8 mouse cellular contexts compared by ENCODE assay signal in the genomic region with DNA sequence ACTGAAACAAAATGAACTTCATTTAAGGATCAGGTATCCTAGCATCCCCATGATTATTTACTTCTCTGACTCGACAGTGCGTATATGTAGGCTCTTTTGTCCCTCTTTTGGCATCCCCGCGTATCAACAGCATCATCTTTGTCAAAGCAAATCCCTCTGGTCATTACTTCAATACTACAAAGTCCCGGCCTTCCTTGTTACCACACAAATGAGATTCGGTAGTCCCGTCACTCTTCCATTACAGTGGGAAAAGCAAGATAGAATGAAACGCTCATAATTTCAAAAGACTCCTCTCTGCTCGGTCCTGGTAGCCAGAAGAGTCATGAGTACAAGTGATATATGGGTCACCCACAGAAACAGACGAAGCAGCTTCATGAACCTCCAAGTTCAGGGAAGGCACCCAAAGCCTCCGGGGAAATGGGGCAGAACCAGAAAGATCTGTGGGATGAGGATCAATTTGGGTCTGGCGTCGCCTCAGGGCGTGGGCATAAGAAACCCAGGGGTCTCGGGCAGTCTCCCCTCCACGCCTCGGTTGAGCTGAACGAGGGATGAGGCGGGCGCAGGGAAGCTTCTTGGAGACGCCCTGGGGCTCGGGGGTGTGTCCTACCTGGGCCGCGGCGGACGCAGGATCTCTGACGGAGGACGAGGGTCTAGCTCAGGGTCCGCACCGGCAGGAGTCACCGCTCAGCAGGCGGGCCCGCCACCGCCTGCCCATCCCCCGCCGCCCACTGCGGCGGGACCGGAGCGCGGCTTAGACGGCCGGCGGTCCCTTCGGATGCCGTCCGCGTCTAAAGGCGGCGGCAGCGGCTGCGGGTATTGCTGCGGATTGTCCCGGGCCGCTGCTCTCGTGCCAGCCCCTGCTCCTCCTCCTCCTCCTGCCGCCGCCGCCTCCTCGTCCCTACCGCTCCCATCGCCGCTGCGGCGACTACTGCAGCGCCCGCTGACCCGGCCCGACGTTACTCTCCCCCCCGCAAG. TPM values are rescaled to one million over a fixed set of nuclear protein-coding genes. Genes with fewer than 3 reads are reported as not detected.
A peak's percentile ranks its signal among the peaks of the same experiment; 100 is the strongest.
DNase-seq lines count a peak whose midpoint lies in the region; ATAC-seq and TF ChIP-seq lines count a peak whose summit lies in the region.

A gene (minus strand): TSS at position 680 of the 975 bp plus-strand sequence.

- peak within 1 kb of the TSS; percentile 72 for H3K4me3 ChIP-seq in kidney, adult 2 months (ENCODE audit: insufficient read depth, low read depth, low read length)
- H3K4me3 ChIP-seq in cerebellum, adult 2 months (replicated peaks; ENCODE audit: insufficient read depth, low read depth, low read length) = peak within 1 kb of the TSS; percentile 67
- H3K4me3 ChIP-seq in forebrain, postnatal 0 days (ENCODE audit: low read depth, low read length) = peak within 1 kb of the TSS; percentile 94
- peak within 1 kb of the TSS; percentile 98 for H3K4me3 ChIP-seq in hindbrain, embryonic 15.5 days
- H3K4me3 ChIP-seq in limb, embryonic 13.5 days = peak within 1 kb of the TSS; percentile 94
- peak within 1 kb of the TSS; percentile 88 for H3K4me3 ChIP-seq in midbrain, embryonic 15.5 days
- H3K4me3 ChIP-seq in stomach, embryonic 16.5 days (replicated peaks; ENCODE audit: low read length) = peak within 1 kb of the TSS; percentile 93

- no peaks in the 10 kb centered on the region for H3K36me3 ChIP-seq in kidney, adult 2 months (ENCODE audit: control insufficient read depth, insufficient read depth, low read length)
- no peaks in the 10 kb centered on the region for H3K36me3 ChIP-seq in forebrain, postnatal 0 days (ENCODE audit: insufficient read depth)
- H3K36me3 ChIP-seq in hindbrain, embryonic 15.5 days = no peaks in the 10 kb centered on the region
- no peaks in the 10 kb centered on the region for H3K36me3 ChIP-seq in limb, embryonic 13.5 days
- no peaks in the 10 kb centered on the region for H3K36me3 ChIP-seq in midbrain, embryonic 15.5 days (replicated peaks)
- no peaks in the 10 kb centered on the region for H3K36me3 ChIP-seq in stomach, embryonic 16.5 days (ENCODE audit: control insufficient read depth, insufficient read depth, low read length)

- DNase-seq in kidney, adult 2 months = peak; percentile 59
- DNase-seq in kidney, postnatal 14 days = no peak
- peak; percentile 63 to 74 for DNase-seq in cerebellum, adult 2 months
- DNase-seq in forebrain, postnatal 0 days = peak; percentile 58

- H3K27ac ChIP-seq in kidney, adult 2 months (ENCODE audit: insufficient read depth, low read depth, low read length) = peak within 1 kb of the TSS; percentile 33; the same call in 1 of the 2 replicates
- peak within 1 kb of the TSS; percentile 42 for H3K27ac ChIP-seq in cerebellum, adult 2 months (ENCODE audit: insufficient read depth, low read length)
- H3K27ac ChIP-seq in forebrain, postnatal 0 days (ENCODE audit: low read depth, low read length) = peak within 1 kb of the TSS; percentile 90
- peak within 1 kb of the TSS; percentile 93 for H3K27ac ChIP-seq in hindbrain, embryonic 15.5 days (replicated peaks)
- H3K27ac ChIP-seq in limb, embryonic 13.5 days = peak within 1 kb of the TSS; percentile 39; the same call in 1 of the 2 replicates
- H3K27ac ChIP-seq in midbrain, embryonic 15.5 days = peak within 1 kb of the TSS; percentile 92
- peak within 1 kb of the TSS; percentile 33; the same call in 1 of the 2 replicates for H3K27ac ChIP-seq in stomach, embryonic 16.5 days (ENCODE audit: low read length)

- under 1% methylated on average over 71 of the region's 71 CpGs for WGBS in kidney, adult 2 months
- WGBS in cerebellum, adult 2 months = under 1% methylated on average over 53 of the region's 71 CpGs
- 1% methylated on average over 60 of the region's 71 CpGs for WGBS in forebrain, postnatal 0 days
- under 1% methylated on average over 66 of the region's 71 CpGs for WGBS in hindbrain, embryonic 15.5 days
- WGBS in limb, embryonic 13.5 days = under 1% methylated on average over 58 of the region's 71 CpGs
- WGBS in midbrain, embryonic 15.5 days = under 1% methylated on average over 58 of the region's 71 CpGs
- WGBS in stomach, embryonic 16.5 days = under 1% methylated on average over 68 of the region's 71 CpGs

- no peak for TF ChIP-seq CTCF in kidney, adult 2 months (conservative IDR thresholded peaks at IDR 0.05; ENCODE audit: insufficient read depth, insufficient read length, low read depth, low read length)
- no peak for TF ChIP-seq CTCF in cerebellum, adult 2 months (IDR thresholded peaks at IDR 0.05; ENCODE audit: borderline replicate concordance, insufficient read depth, low read depth, low read length)
- no peak for TF ChIP-seq CTCF in forebrain, postnatal 0 days (IDR thresholded peaks at IDR 0.05; ENCODE audit: low read depth)

- peak; percentile 40 for ATAC-seq in forebrain, postnatal 0 days
- peak; percentile 58 for ATAC-seq in hindbrain, embryonic 15.5 days (ENCODE audit: low FRiP score, low read depth)
- peak; percentile 64 for ATAC-seq in limb, embryonic 13.5 days (ENCODE audit: low FRiP score, low read depth)
- peak; percentile 73 for ATAC-seq in midbrain, embryonic 15.5 days (replicated peaks)
- peak; percentile 46 for ATAC-seq in stomach, embryonic 16.5 days (ENCODE audit: insufficient read depth, low FRiP score)

- TF ChIP-seq POLR2A in kidney, adult 2 months (IDR thresholded peaks at IDR 0.05; ENCODE audit: low read depth, low read length) = no peak
- TF ChIP-seq POLR2A in cerebellum, adult 2 months (IDR thresholded peaks at IDR 0.05; ENCODE audit: borderline replicate concordance, insufficient read depth, low read length) = no peak; the same call in 1 of the 2 replicates

- peak within 1 kb of the TSS; percentile 85 for H3K9ac ChIP-seq in forebrain, postnatal 0 days
- H3K9ac ChIP-seq in hindbrain, embryonic 15.5 days = peak within 1 kb of the TSS; percentile 97
- peak within 1 kb of the TSS; percentile 89 for H3K9ac ChIP-seq in limb, embryonic 13.5 days
- peak within 1 kb of the TSS; percentile 89 for H3K9ac ChIP-seq in midbrain, embryonic 15.5 days
- H3K9ac ChIP-seq in stomach, embryonic 16.5 days (ENCODE audit: low read length) = peak within 1 kb of the TSS; percentile 82

- H3K4me2 ChIP-seq in forebrain, postnatal 0 days (ENCODE audit: low read depth) = peak within 1 kb of the TSS; percentile 66
- H3K4me2 ChIP-seq in hindbrain, embryonic 15.5 days = peak within 1 kb of the TSS; percentile 60
- H3K4me2 ChIP-seq in limb, embryonic 13.5 days (replicated peaks) = peak within 1 kb of the TSS; percentile 86
- H3K4me2 ChIP-seq in midbrain, embryonic 15.5 days = peak within 1 kb of the TSS; percentile 63
- peak within 1 kb of the TSS; percentile 61 for H3K4me2 ChIP-seq in stomach, embryonic 16.5 days (ENCODE audit: low read depth, low read length)

- no peaks in the 10 kb centered on the region for H3K27me3 ChIP-seq in kidney, adult 2 months (replicated peaks; ENCODE audit: control insufficient read depth, insufficient read depth, low read length)
- H3K27me3 ChIP-seq in cerebellum, adult 2 months (ENCODE audit: control insufficient read depth, insufficient read depth, low read length) = no peaks in the 10 kb centered on the region
- no peaks in the 10 kb centered on the region for H3K27me3 ChIP-seq in forebrain, postnatal 0 days (ENCODE audit: insufficient read depth, low read length)
- H3K27me3 ChIP-seq in hindbrain, embryonic 15.5 days = no peaks in the 10 kb centered on the region
- no peaks in the 10 kb centered on the region for H3K27me3 ChIP-seq in limb, embryonic 13.5 days
- H3K27me3 ChIP-seq in midbrain, embryonic 15.5 days (replicated peaks) = no peaks in the 10 kb centered on the region
- no peaks in the 10 kb centered on the region for H3K27me3 ChIP-seq in stomach, embryonic 16.5 days (ENCODE audit: control insufficient read depth, insufficient read depth, low read length)

- H3K4me1 ChIP-seq in kidney, adult 2 months (ENCODE audit: control insufficient read depth, insufficient read depth, low read length) = peaks cover 14% of the 10 kb centered on the region; the same call in 1 of the 2 replicates
- H3K4me1 ChIP-seq in cerebellum, adult 2 months (ENCODE audit: control insufficient read depth, insufficient read depth, low read length) = no peaks in the 10 kb centered on the region
- peaks cover 14% of the 10 kb centered on the region for H3K4me1 ChIP-seq in forebrain, postnatal 0 days (ENCODE audit: insufficient read depth)
- H3K4me1 ChIP-seq in hindbrain, embryonic 15.5 days (replicated peaks) = peaks cover 27% of the 10 kb centered on the region
- peaks cover 12% of the 10 kb centered on the region for H3K4me1 ChIP-seq in limb, embryonic 13.5 days
- peaks cover 17% of the 10 kb centered on the region for H3K4me1 ChIP-seq in midbrain, embryonic 15.5 days
- H3K4me1 ChIP-seq in stomach, embryonic 16.5 days (ENCODE audit: control insufficient read depth, insufficient read depth, low read length) = 0 out of 2 replicates have a peak, but pooled peaks cover 3% of the 10 kb centered on the region

- no peaks in the 10 kb centered on the region for H3K9me3 ChIP-seq in forebrain, postnatal 0 days (ENCODE audit: low read length)
- H3K9me3 ChIP-seq in hindbrain, embryonic 15.5 days = no peaks in the 10 kb centered on the region
- H3K9me3 ChIP-seq in limb, embryonic 13.5 days = no peaks in the 10 kb centered on the region
- no peaks in the 10 kb centered on the region for H3K9me3 ChIP-seq in midbrain, embryonic 15.5 days
- H3K9me3 ChIP-seq in stomach, embryonic 16.5 days (replicated peaks; ENCODE audit: control insufficient read depth, low read length) = no peaks in the 10 kb centered on the region

RNA-seq across cellular contexts. Expression of the gene that starts here (rescaled TPM):
- polyA plus RNA-seq in kidney, adult 2 months (2012; rRNA removed) = 14.8 and 18.4 TPM in 2 replicates
- 37.8 and 45.8 TPM in 2 replicates for polyA plus RNA-seq in cerebellum, adult 2 months (2012; rRNA removed)
- total RNA-seq in forebrain, postnatal 0 days (2014; rRNA removed) = 26.7 and 29.8 TPM in 2 replicates
- polyA plus RNA-seq in forebrain, postnatal 0 days (2015; fragmentation: Nextera tagmentation; extraction: Ambion mirVana) = 2.9 and 4.3 TPM in 2 replicates
- polyA plus RNA-seq in hindbrain, embryonic 15.5 days (2015; fragmentation: Nextera tagmentation; extraction: Ambion mirVana) = 5.7 and 7.9 TPM in 2 replicates
- 8.1 and 8.6 TPM in 2 replicates for polyA plus RNA-seq in limb, embryonic 13.5 days (2015; fragmentation: Nextera tagmentation; extraction: Ambion mirVana)
- 7.0 and 9.1 TPM in 2 replicates for polyA plus RNA-seq in midbrain, embryonic 15.5 days (2015; fragmentation: Nextera tagmentation; extraction: Ambion mirVana)
- polyA plus RNA-seq in stomach, embryonic 16.5 days (2015; fragmentation: Nextera tagmentation; extraction: Ambion mirVana) = 5.2 and 5.3 TPM in 2 replicates

Comparison
In these comparisons a context has a peak if more than half of its experiments do, and no peak if none do; other contexts are left out.
1. H3K27ac ChIP-seq: peak in every context shown above with its lines; median percentile 93 in hindbrain, embryonic 15.5 days; 92 in midbrain, embryonic 15.5 days; 90 in forebrain, postnatal 0 days; 42 in cerebellum, adult 2 months; 39 in limb, embryonic 13.5 days; 33 in kidney, adult 2 months; 33 in stomach, embryonic 16.5 days.